Mouse (Mus musculus) megakaryocyte, embryonic 14.5 days (primary cell): ENCODE data around the gene Ifna1.

ENCODE experiments used
- FLI1 ChIP-seq: IDR thresholded peaks from 2 replicates; pipeline ENCODE4 v1.6.1; 2012; ENCODE audit warnings: low read length, inconsistent platforms, mixed read lengths
- GATA1 ChIP-seq: IDR thresholded peaks from 3 replicates; pipeline ENCODE4 v1.6.1; 2012; ENCODE audit warnings: mixed read lengths, low read length, inconsistent platforms, borderline replicate concordance

DNA sequence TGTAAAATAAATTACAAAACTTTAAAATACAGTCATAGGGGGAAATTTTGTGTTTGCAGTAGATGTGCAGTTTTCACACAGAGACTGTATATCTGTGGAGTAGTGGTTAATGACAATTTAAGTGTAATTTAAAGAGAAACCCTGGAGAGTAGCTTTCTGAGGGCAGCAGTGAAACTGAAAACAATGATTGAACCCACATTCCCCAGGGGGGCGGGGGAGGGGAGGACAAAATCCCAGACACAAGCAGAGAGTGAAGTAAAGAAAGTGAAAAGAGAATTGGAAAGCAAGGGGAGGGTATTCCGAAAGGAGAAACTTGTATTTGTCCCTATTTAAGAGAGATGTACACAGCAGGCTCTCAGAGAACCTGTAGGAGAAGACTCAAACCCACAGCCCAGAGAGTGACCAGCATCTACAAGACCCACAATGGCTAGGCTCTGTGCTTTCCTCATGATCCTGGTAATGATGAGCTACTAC, 8.4 kb upstream of the Ifna1 start, which contains the start of gene Ifna4:
- TF ChIP-seq GATA1 (no peak), FLI1 (no peak)
